Mouse (Mus musculus) embryonic facial prominence, embryonic 14.5 days (tissue): Measurements from ENCODE around the gene Prss36. TPM values are rescaled to one million over a fixed set of nuclear protein-coding genes. Genes with fewer than 3 reads are reported as not detected.
A peak's percentile ranks its signal among the peaks of the same experiment; 100 is the strongest.

Experiments used
- ATAC-seq: fragments of 200-750 bp; cut with Nextera tagmentation; 2 replicates; pipeline ENCODE4 v1.8.0; 2017; ENCODE audit warnings: low read depth, moderate number of reproducible peaks, moderate TSS enrichment
- DNase-seq: peaks from one replicate; pipeline ENCODE4 v3.0.0-alpha.2; 2015; ENCODE audit warnings: low spot score
- H3K27ac ChIP-seq: fragments of 300-500 bp; sonication (generic); replicated peaks from 2 replicates; pipeline ENCODE4 v1.5.1; 2014; ENCODE audit warnings: low read depth, mild to moderate bottlenecking, low read length, moderate library complexity
- H3K27me3 ChIP-seq: fragments of 300-500 bp; sonication (generic); replicated peaks from 2 replicates; pipeline ENCODE4 v1.6.1; 2014; ENCODE audit warnings: low read length; ENCODE audit not compliant: control insufficient read depth, insufficient read depth
- H3K36me3 ChIP-seq: fragments of 300-500 bp; sonication (generic); 2 replicates; pipeline ENCODE4 v1.6.1; 2014; ENCODE audit warnings: low read length, mixed read lengths; ENCODE audit not compliant: control insufficient read depth, insufficient read depth
- H3K4me1 ChIP-seq: fragments of 300-500 bp; sonication (generic); 2 replicates; pipeline ENCODE4 v1.6.1; 2014; ENCODE audit warnings: antibody characterized with exemption, low read length; ENCODE audit not compliant: control insufficient read depth, insufficient read depth
- H3K4me2 ChIP-seq: fragments of 300-500 bp; sonication (generic); 2 replicates; pipeline ENCODE4 v1.6.1; 2014; ENCODE audit warnings: low read depth, mild to moderate bottlenecking, low read length, moderate library complexity, mixed read lengths
- H3K4me3 ChIP-seq: fragments of 300-500 bp; sonication (generic); 2 replicates; pipeline ENCODE4 v1.5.1; 2014; ENCODE audit warnings: low read depth, mild to moderate bottlenecking, low read length
- H3K9ac ChIP-seq: fragments of 300-500 bp; sonication (generic); 2 replicates; pipeline ENCODE4 v1.6.1; 2014; ENCODE audit warnings: low read depth, mild to moderate bottlenecking, low read length, moderate library complexity, mixed read lengths
- H3K9me3 ChIP-seq: fragments of 300-500 bp; sonication (generic); 2 replicates; pipeline ENCODE4 v1.6.1; 2016; ENCODE audit warnings: low read length; ENCODE audit not compliant: control insufficient read depth
- WGBS: fragments of 180-500 bp; shearing (Covaris S2); extraction: QIAGEN DNeasy Blood & Tissue Kit; methylation state at CpG from one replicate; pipeline ENCODE4 v1.1.7; 2014; 5-methylcytosine and 5-hydroxymethylcytosine counted together
- polyA plus RNA-seq: library from polyadenylated mRNA; unstranded; fragments of >200 nt; fragmentation: Nextera tagmentation; extraction: Ambion mirVana; gene quantifications from 2 replicates; pipeline ENCODE4 v1.2.1, GENCODE M21; 2014

Gene Prss36
- polyA plus RNA-seq, 1 experiment from 2014 or later: 10.6 TPM

GRCm38 (mm10) chr7:127894480-127894879, 52.0 kb downstream of the Prss36 start:
- no peaks in the 10 kb centered on the region for H3K9me3 ChIP-seq
- H3K4me1 ChIP-seq: peaks cover 7% of the 10 kb centered on the region; the same call in 1 of the 2 replicates
- WGBS: 70% methylated on average over 5 of the region's 5 CpGs
- peaks cover 26% of the 10 kb centered on the region for H3K36me3 ChIP-seq
- no peaks in the 10 kb centered on the region for H3K27me3 ChIP-seq
- no peak for DNase-seq
- H3K4me3 ChIP-seq: peak overlapping the region; percentile 57
- peak overlapping the region; percentile 82 for H3K4me2 ChIP-seq
- H3K9ac ChIP-seq: peak overlapping the region; percentile 79
- no peak for ATAC-seq
- H3K27ac ChIP-seq: no peak overlapping the region

GRCm38 (mm10) chr7:127890798-127891197, 55.7 kb downstream of the Prss36 start, which contains the start of gene Prss53:
Gene Prss53, minus strand, starts transcription at chr7:127890970.
- Histone ChIP-seq H3K27me3 (no peaks in the 10 kb centered on the region), H3K9ac (no peak within 1 kb of the TSS), H3K9me3 (no peaks in the 10 kb centered on the region), H3K27ac (no peak within 1 kb of the TSS), H3K4me3 (no peak within 1 kb of the TSS), H3K36me3 (peaks cover 62% of the 10 kb centered on the region), H3K4me1 (peaks cover 7% of the 10 kb centered on the region; the same call in 1 of the 2 replicates), H3K4me2 (no peak within 1 kb of the TSS)
- peak; percentile 52 for DNase-seq
- ATAC-seq: no peak
- WGBS: 33% methylated on average over 4 of the region's 4 CpGs

- H3K4me3 ChIP-seq: no peak overlapping the region
- H3K4me1 ChIP-seq: no peaks in the 10 kb centered on the region; the same call in 1 of the 2 replicates
- H3K27ac ChIP-seq: no peak overlapping the region
- H3K36me3 ChIP-seq: peaks cover 81% of the 10 kb centered on the region
- no peak overlapping the region for H3K9ac ChIP-seq
- no peak for DNase-seq
- no peak for ATAC-seq
- H3K9me3 ChIP-seq: no peaks in the 10 kb centered on the region
- no peak overlapping the region for H3K4me2 ChIP-seq
- 74% methylated on average over 3 of the region's 3 CpGs for WGBS
- H3K27me3 ChIP-seq: no peaks in the 10 kb centered on the region
These were observed 57.7 kb downstream of the Prss36 start for GRCm38 (mm10) chr7:127888821-127889220.

- ATAC-seq (no peak), DNase-seq (no peak)
- Histone ChIP-seq H3K9me3 (no peaks in the 10 kb centered on the region), H3K4me1 (no peaks in the 10 kb centered on the region; the same call in 1 of the 2 replicates), H3K4me2 (no peak overlapping the region), H3K4me3 (no peak overlapping the region), H3K9ac (no peak overlapping the region), H3K27ac (no peak overlapping the region), H3K27me3 (no peaks in the 10 kb centered on the region), H3K36me3 (peaks cover 81% of the 10 kb centered on the region)
- 77% methylated on average over 3 of the region's 3 CpGs for WGBS
These were observed 58.7 kb downstream of the Prss36 start for GRCm38 (mm10) chr7:127887781-127888180.

GRCm38 (mm10) chr7:127887191-127887590, 59.3 kb downstream of the Prss36 start:
- DNase-seq (no peak), ATAC-seq (no peak)
- H3K27ac ChIP-seq: no peak overlapping the region
- H3K9me3 ChIP-seq: no peaks in the 10 kb centered on the region
- H3K36me3 ChIP-seq: peaks cover 81% of the 10 kb centered on the region
- H3K4me3 ChIP-seq: no peak overlapping the region
- no peak overlapping the region for H3K9ac ChIP-seq
- no peaks in the 10 kb centered on the region for H3K27me3 ChIP-seq
- H3K4me1 ChIP-seq: no peaks in the 10 kb centered on the region; the same call in 1 of the 2 replicates
- no peak overlapping the region for H3K4me2 ChIP-seq
- WGBS: 84% methylated on average over 5 of the region's 8 CpGs

GRCm38 (mm10) chr7:127886551-127886950, 60.0 kb downstream of the Prss36 start:
- Histone ChIP-seq H3K4me1 (no peaks in the 10 kb centered on the region; the same call in 1 of the 2 replicates), H3K36me3 (peaks cover 85% of the 10 kb centered on the region), H3K4me3 (no peak overlapping the region), H3K9ac (0 out of 2 replicates have a peak overlapping the region, but pooled peaks have one; percentile 25), H3K9me3 (no peaks in the 10 kb centered on the region), H3K27me3 (no peaks in the 10 kb centered on the region), H3K4me2 (no peak overlapping the region), H3K27ac (no peak overlapping the region)
- 84% methylated on average over 6 of the region's 6 CpGs for WGBS
- no peak for DNase-seq
- ATAC-seq: no peak

GRCm38 (mm10) chr7:127885951-127886350, 60.6 kb downstream of the Prss36 start:
- no peaks in the 10 kb centered on the region for H3K27me3 ChIP-seq
- H3K4me2 ChIP-seq: no peak overlapping the region
- H3K4me3 ChIP-seq: no peak overlapping the region
- peaks cover 91% of the 10 kb centered on the region for H3K36me3 ChIP-seq
- no peak overlapping the region for H3K27ac ChIP-seq
- DNase-seq (peak; percentile 48), ATAC-seq (0 out of 2 replicates have a peak, but pooled peaks have one; percentile 10)
- H3K9ac ChIP-seq: no peak overlapping the region
- H3K9me3 ChIP-seq: no peaks in the 10 kb centered on the region
- 60% methylated on average over 6 of the region's 6 CpGs for WGBS
- H3K4me1 ChIP-seq: no peaks in the 10 kb centered on the region; the same call in 1 of the 2 replicates

Other genes with a start within 250 kb of the Prss36 start
- 84.2 and 86.6 TPM in 2 replicates for gene Bcl7c, start 237.8 kb downstream of the Prss36 start, polyA plus RNA-seq
- gene Ctf1, start 234.0 kb downstream of the Prss36 start, polyA plus RNA-seq: 20.9 and 23.8 TPM in 2 replicates
- 0.14 and 0.35 TPM in 2 replicates for gene Ctf2, start 214.6 kb downstream of the Prss36 start, polyA plus RNA-seq
- gene Fbxl19, start 202.2 kb downstream of the Prss36 start, polyA plus RNA-seq: 3.0 and 3.8 TPM in 2 replicates
- 10.4 and 11.9 TPM in 2 replicates for gene Orai3, start 176.9 kb downstream of the Prss36 start, polyA plus RNA-seq
- gene Setd1a, start 170.1 kb downstream of the Prss36 start, polyA plus RNA-seq: 23.0 and 24.1 TPM in 2 replicates
- gene Gm49388, start 161.1 kb downstream of the Prss36 start, polyA plus RNA-seq: 0.43 TPM in 1 of 2 replicates, not detected in the other
- gene Hsd3b7, start 146.1 kb downstream of the Prss36 start, polyA plus RNA-seq: 22.2 and 23.5 TPM in 2 replicates
- gene Stx4a, start 122.4 kb downstream of the Prss36 start, polyA plus RNA-seq: 28.0 and 38.1 TPM in 2 replicates
- gene Stx1b, start 122.2 kb downstream of the Prss36 start, polyA plus RNA-seq: 3.4 and 5.2 TPM in 2 replicates
- 13.3 and 14.0 TPM in 2 replicates for gene Zfp646, start 70.5 kb downstream of the Prss36 start, polyA plus RNA-seq
- gene Zfp668, start 69.9 kb downstream of the Prss36 start, polyA plus RNA-seq: 11.2 and 14.7 TPM in 2 replicates
- 1.8 and 2.4 TPM in 2 replicates for gene Prss53, start 55.8 kb downstream of the Prss36 start, polyA plus RNA-seq
- gene Gm21974, start 51.3 kb downstream of the Prss36 start, polyA plus RNA-seq: not detected in 2 replicates
- 286 and 318 TPM in 2 replicates for gene Vkorc1, start 51.1 kb downstream of the Prss36 start, polyA plus RNA-seq
- 121 and 125 TPM in 2 replicates for gene Bckdk, start 42.6 kb downstream of the Prss36 start, polyA plus RNA-seq
- 31.7 and 35.5 TPM in 2 replicates for gene Kat8, start 34.2 kb downstream of the Prss36 start, polyA plus RNA-seq
- gene Prss8, start 16.6 kb downstream of the Prss36 start, polyA plus RNA-seq: 11.1 and 11.3 TPM in 2 replicates
- 46.3 and 58.2 TPM in 2 replicates for gene Fus, start 20.7 kb upstream of the Prss36 start, polyA plus RNA-seq
- 78.6 and 81.1 TPM in 2 replicates for gene Pycard, start 47.1 kb upstream of the Prss36 start, polyA plus RNA-seq
- gene Trim72, start 57.2 kb upstream of the Prss36 start, polyA plus RNA-seq: 4.2 and 5.3 TPM in 2 replicates
- gene Itgam, start 115.9 kb upstream of the Prss36 start, polyA plus RNA-seq: 1.0 and 1.4 TPM in 2 replicates
- not detected in 2 replicates for gene Gm49368, start 116.0 kb upstream of the Prss36 start, polyA plus RNA-seq
- gene Itgax, start 182.8 kb upstream of the Prss36 start, polyA plus RNA-seq: 0.10 TPM in 2 replicates
- gene Itgad, start 207.7 kb upstream of the Prss36 start, polyA plus RNA-seq: not detected in 2 replicates